Mouse (Mus musculus): Measurements from ENCODE around the gene Taf11.

DNA sequence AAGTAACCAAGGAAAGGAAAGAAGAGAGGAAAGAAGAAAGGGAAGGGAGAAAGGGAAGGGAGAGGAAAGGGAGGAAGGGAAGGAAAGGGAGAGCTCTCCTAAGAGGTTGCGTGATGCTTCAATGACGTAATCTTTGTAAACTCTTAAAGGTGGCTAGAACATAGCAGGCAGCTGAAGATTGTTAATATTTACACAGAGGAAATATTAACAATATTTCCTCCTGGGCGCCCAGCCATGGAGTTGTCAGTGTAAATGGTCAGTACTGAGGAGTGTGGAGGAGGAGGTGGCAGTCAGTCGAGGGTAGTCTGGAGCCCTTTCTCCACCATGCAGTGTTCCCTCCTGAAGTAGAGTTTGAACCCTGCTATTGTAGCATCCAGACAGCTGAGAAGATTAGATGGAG, 15.4 kb upstream of the Taf11 start:
- TF ChIP-seq CTCF (IDR thresholded peaks at IDR 0.05; ENCODE audit: low read depth, low read length) (no peak), EP300 (IDR thresholded peaks at IDR 0.05; ENCODE audit: insufficient read depth, low read depth, low read length) (no peak), POLR2A (IDR thresholded peaks at IDR 0.05; ENCODE audit: insufficient read depth, low read length) (no peak)

Measured in ES-Bruce4 (cell line).